Mouse (Mus musculus) erythroid progenitor cell, adult 5-6 weeks (primary cell): ENCODE results near the gene Gpr137b. TPM values are rescaled to one million over a fixed set of nuclear protein-coding genes. Genes with fewer than 3 reads are reported as not detected.
"Not testable (repeated sequence)": the region's sequence is repeated elsewhere in the genome, so short reads cannot be mapped to it uniquely, and the experiment has no call there.

Experiments
- ATAC-seq: replicated peaks from 2 replicates; pipeline ENCODE4 v1.8.0; 2016; ENCODE audit warnings: moderate number of reproducible peaks, mild to moderate bottlenecking, moderate TSS enrichment, inconsistent platforms; ENCODE audit not compliant: poor library complexity, low FRiP score, severe bottlenecking
- total RNA-seq, 2 experiments: library from RNA; stranded (forward) in 1 of 2; stranded (reverse) in 1 of 2; fragments of 150-400 nt in 1 of 2; fragments of 186-747, 209-891 nt in 1 of 2; gene quantifications; 2 replicates each; pipeline versions ENCODE4 v1.2.3 to v1.2.4; 2015 to 2017; ENCODE audit warnings: low replicate concordance in 2 of 2

Gene Gpr137b
- total RNA-seq, 2 experiments from 2014 or later = 6.7 to 20.1 TPM

GRCm38 (mm10) chr13:13373965-13374364 lies 19.8 kb downstream of the Gpr137b start:
- ATAC-seq = not testable (repeated sequence)

- ATAC-seq = not testable (repeated sequence)
Observed at GRCm38 (mm10) chr13:13371436-13371835, 22.4 kb downstream of the Gpr137b start.

GRCm38 (mm10) chr13:13366371-13366770 lies 27.4 kb downstream of the Gpr137b start:
- not testable (repeated sequence) for ATAC-seq

DNA sequence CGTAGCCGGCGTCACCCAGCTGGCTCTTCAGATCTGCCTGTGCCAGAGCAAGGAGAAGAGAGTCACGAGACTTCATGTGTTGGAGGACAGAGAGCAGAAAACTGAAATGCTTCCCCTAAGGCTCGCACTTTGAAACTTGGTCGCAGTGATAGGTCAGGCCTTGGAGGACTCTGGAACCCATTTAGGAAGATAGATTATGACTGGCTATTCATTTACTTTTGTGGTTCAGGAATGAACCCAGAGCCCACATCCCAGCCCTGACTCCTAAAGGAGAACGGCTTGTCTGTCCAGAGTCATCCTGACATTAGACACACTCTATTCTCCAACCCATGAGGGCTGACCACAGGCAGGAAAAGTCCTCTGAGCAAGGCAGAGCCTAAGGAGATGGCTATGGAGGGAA lies 30.3 kb downstream of the Gpr137b start:
- ATAC-seq = not testable (repeated sequence)

GRCm38 (mm10) chr13:13362261-13362660 lies 31.6 kb downstream of the Gpr137b start:
- ATAC-seq = not testable (repeated sequence)

- ATAC-seq = not testable (repeated sequence)
Observed at GRCm38 (mm10) chr13:13360045-13360444, 33.8 kb downstream of the Gpr137b start.

DNA sequence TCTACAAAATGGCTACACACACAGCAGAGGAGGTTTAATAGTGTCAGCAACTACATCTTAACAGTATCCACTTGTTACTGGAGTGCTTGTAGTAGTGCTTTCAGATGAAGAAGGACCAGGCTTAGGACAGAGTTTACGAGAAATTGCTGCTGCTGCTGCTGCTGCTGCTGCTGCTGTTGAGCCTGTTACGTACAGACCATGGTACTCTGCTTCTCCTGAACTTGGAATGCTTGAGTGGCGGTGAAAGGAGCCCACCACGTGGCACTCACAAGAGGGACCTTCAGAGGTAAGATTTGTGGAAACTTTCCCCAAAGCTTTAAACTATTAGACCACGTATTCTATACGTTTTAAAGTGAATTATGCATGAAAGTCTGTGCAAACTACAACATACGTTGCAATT lies 35.2 kb downstream of the Gpr137b start:
- ATAC-seq = not testable (repeated sequence)

- ATAC-seq = not testable (repeated sequence)
Observed at GRCm38 (mm10) chr13:13358097-13358496, 35.7 kb downstream of the Gpr137b start.

- not testable (repeated sequence) for ATAC-seq
Observed at GRCm38 (mm10) chr13:13352113-13352512, 41.7 kb downstream of the Gpr137b start.

DNA sequence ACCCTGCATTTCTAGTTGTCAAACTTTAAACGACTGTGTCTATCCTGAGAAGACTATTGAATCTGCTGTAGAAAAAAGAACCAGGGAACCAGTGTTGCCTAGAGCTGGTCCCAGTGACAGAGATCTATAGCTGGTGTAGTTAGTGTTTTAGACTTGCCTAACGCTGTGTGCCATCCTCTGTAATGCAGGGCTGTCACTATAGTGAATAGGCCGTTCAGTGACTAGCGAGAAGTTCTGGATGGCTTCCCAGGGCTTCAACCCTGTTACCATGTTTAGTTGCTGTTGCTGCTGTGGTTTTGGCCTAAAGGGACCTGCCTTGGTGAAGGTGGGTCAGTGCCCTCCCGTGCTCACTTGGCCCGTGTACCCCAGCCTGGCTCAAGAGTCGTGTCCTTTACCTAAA lies 43.1 kb downstream of the Gpr137b start:
- not testable (repeated sequence) for ATAC-seq

- no peak for ATAC-seq
Observed at GRCm38 (mm10) chr13:13349288-13349687, 44.5 kb downstream of the Gpr137b start.

GRCm38 (mm10) chr13:13347634-13348412 lies 46.0 kb downstream of the Gpr137b start:
- not testable (repeated sequence) for ATAC-seq

DNA sequence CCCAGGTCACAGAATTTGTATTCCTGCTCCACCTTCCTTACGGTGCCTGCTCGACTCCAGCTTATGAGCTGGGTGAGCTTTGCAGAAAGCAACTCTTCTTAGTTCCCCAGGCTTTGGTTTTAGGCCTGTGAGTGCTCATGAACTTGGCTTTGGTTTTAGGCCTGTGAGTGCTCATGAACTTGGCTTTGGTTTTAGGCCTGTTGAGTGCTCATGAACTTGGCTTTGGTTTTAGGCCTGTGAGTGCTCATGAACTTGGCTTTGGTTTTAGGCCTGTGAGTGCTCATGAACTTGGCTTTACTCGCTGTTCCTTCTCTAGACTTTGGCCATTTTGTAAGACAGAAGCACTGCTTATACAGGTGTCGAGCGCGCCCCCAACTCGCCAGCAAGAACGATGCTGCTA lies 56.5 kb downstream of the Gpr137b start:
- not testable (repeated sequence) for ATAC-seq

- ATAC-seq = no peak
Observed at GRCm38 (mm10) chr13:13328876-13329275, 64.9 kb downstream of the Gpr137b start.

Other genes with a start within 250 kb of the Gpr137b start
- gene Prl2c5, start 211.3 kb downstream of the Gpr137b start, total RNA-seq (2015; ENCODE audit: low replicate concordance) = not detected in 2 replicates
- gene Prl2c5, start 211.3 kb downstream of the Gpr137b start, total RNA-seq (2017; ENCODE audit: low replicate concordance) = not detected in 2 replicates
- gene Nid1, start 43.5 kb upstream of the Gpr137b start, total RNA-seq (2015; ENCODE audit: low replicate concordance) = not detected in 2 replicates
- 0.39 TPM in 1 of 2 replicates, not detected in the other for gene Nid1, start 43.5 kb upstream of the Gpr137b start, total RNA-seq (2017; ENCODE audit: low replicate concordance)
- 24.1 and 28.1 TPM in 2 replicates for gene Lyst, start 196.4 kb upstream of the Gpr137b start, total RNA-seq (2015; ENCODE audit: low replicate concordance)
- gene Lyst, start 196.4 kb upstream of the Gpr137b start, total RNA-seq (2017; ENCODE audit: low replicate concordance) = 18.1 and 37.9 TPM in 2 replicates